Mouse (Mus musculus): Measurements from ENCODE around the gene Stx1a. TPM values are rescaled to one million over a fixed set of nuclear protein-coding genes. Genes with fewer than 3 reads are reported as not detected.
"Not testable (repeated sequence)": the region's sequence is repeated elsewhere in the genome, so short reads cannot be mapped to it uniquely, and the experiment has no call there.

Stx1a gene
- polyA plus RNA-seq, 1 experiment from 2014 or later, result 6.0 TPM

- Histone ChIP-seq H3K36me3 (ENCODE audit: control insufficient read depth, insufficient read depth) (peaks cover 18% of the 10 kb centered on the region), H3K27ac (ENCODE audit: low read length) (no peak overlapping the region), H3K27me3 (ENCODE audit: control insufficient read depth, insufficient read depth, low read length) (no peaks in the 10 kb centered on the region), H3K9me3 (replicated peaks; ENCODE audit: control insufficient read depth, low read length) (no peaks in the 10 kb centered on the region), H3K4me2 (ENCODE audit: low read depth, low read length) (no peak overlapping the region), H3K4me3 (ENCODE audit: low read length) (no peak overlapping the region), H3K9ac (ENCODE audit: low read length) (no peak overlapping the region), H3K4me1 (ENCODE audit: control insufficient read depth, insufficient read depth, low read length) (no peaks in the 10 kb centered on the region)
- no peak for ATAC-seq (replicated peaks; ENCODE audit: extremely low read depth, insufficient read depth, low FRiP score)
- WGBS, result 92% methylated on average over 5 of the region's 5 CpGs
These were observed 25.3 kb downstream of the Stx1a start for GRCm38 (mm10) chr5:135048539-135048938.

GRCm38 (mm10) chr5:135049268-135049667, 26.0 kb downstream of the Stx1a start:
- not testable (repeated sequence) for H3K27me3 ChIP-seq (ENCODE audit: control insufficient read depth, insufficient read depth, low read length); ATAC-seq (replicated peaks; ENCODE audit: extremely low read depth, insufficient read depth, low FRiP score); H3K9me3 ChIP-seq (replicated peaks; ENCODE audit: control insufficient read depth, low read length); H3K4me2 ChIP-seq (ENCODE audit: low read depth, low read length); H3K4me1 ChIP-seq (ENCODE audit: control insufficient read depth, insufficient read depth, low read length); H3K27ac ChIP-seq (ENCODE audit: low read length); H3K9ac ChIP-seq (ENCODE audit: low read length); H3K4me3 ChIP-seq (ENCODE audit: low read length)
- 93% methylated on average over 6 of the region's 6 CpGs for WGBS
- H3K36me3 ChIP-seq (ENCODE audit: control insufficient read depth, insufficient read depth), result peaks cover 19% of the 10 kb centered on the region

GRCm38 (mm10) chr5:135053356-135053755, 30.1 kb downstream of the Stx1a start:
- ATAC-seq (replicated peaks; ENCODE audit: extremely low read depth, insufficient read depth, low FRiP score), result no peak
- Histone ChIP-seq H3K4me1 (ENCODE audit: control insufficient read depth, insufficient read depth, low read length) (no peaks in the 10 kb centered on the region), H3K36me3 (ENCODE audit: control insufficient read depth, insufficient read depth) (peaks cover 22% of the 10 kb centered on the region; the same call in 1 of the 2 replicates), H3K4me3 (ENCODE audit: low read length) (no peak overlapping the region), H3K9me3 (replicated peaks; ENCODE audit: control insufficient read depth, low read length) (no peaks in the 10 kb centered on the region), H3K4me2 (ENCODE audit: low read depth, low read length) (no peak overlapping the region), H3K27me3 (ENCODE audit: control insufficient read depth, insufficient read depth, low read length) (no peaks in the 10 kb centered on the region), H3K9ac (ENCODE audit: low read length) (no peak overlapping the region), H3K27ac (ENCODE audit: low read length) (no peak overlapping the region)
- WGBS, result 68% methylated on average over 12 of the region's 12 CpGs

GRCm38 (mm10) chr5:135063629-135064381, 40.5 kb downstream of the Stx1a start, which contains the start of gene Dnajc30:
Dnajc30 (plus strand) TSS chr5:135064202.
- peaks cover 17% of the 10 kb centered on the region for H3K36me3 ChIP-seq (ENCODE audit: control insufficient read depth, insufficient read depth)

GRCm38 (mm10) chr5:135064382-135064766, 41.1 kb downstream of the Stx1a start:
- no peaks in the 10 kb centered on the region for H3K9me3 ChIP-seq (replicated peaks; ENCODE audit: control insufficient read depth, low read length)
- no peaks in the 10 kb centered on the region for H3K27me3 ChIP-seq (ENCODE audit: control insufficient read depth, insufficient read depth, low read length)
- peaks cover 14% of the 10 kb centered on the region for H3K4me1 ChIP-seq (ENCODE audit: control insufficient read depth, insufficient read depth, low read length)
- peak overlapping the region; percentile 73 for H3K4me3 ChIP-seq (ENCODE audit: low read length)
- under 1% methylated on average over 40 of the region's 40 CpGs for whole genome bisulfite sequencing
- H3K4me2 ChIP-seq (ENCODE audit: low read depth, low read length), result peak overlapping the region; percentile 95
- peak overlapping the region; percentile 87 for H3K9ac ChIP-seq (ENCODE audit: low read length)
- ATAC-seq (replicated peaks; ENCODE audit: extremely low read depth, insufficient read depth, low FRiP score), result peak; percentile 37
- H3K36me3 ChIP-seq (ENCODE audit: control insufficient read depth, insufficient read depth), result peaks cover 17% of the 10 kb centered on the region
- H3K27ac ChIP-seq (ENCODE audit: low read length), result peak overlapping the region; percentile 64

More at GRCm38 (mm10) chr5:135063629-135064381, 40.5 kb downstream of the Stx1a start, which contains the start of gene Dnajc30:
- H3K9me3 ChIP-seq (replicated peaks; ENCODE audit: control insufficient read depth, low read length), result no peaks in the 10 kb centered on the region
- no peaks in the 10 kb centered on the region for H3K27me3 ChIP-seq (ENCODE audit: control insufficient read depth, insufficient read depth, low read length)
- peak within 1 kb of the TSS; percentile 73 for H3K4me3 ChIP-seq (ENCODE audit: low read length)
- ATAC-seq (replicated peaks; ENCODE audit: extremely low read depth, insufficient read depth, low FRiP score), result peak; percentile 96
- H3K4me2 ChIP-seq (ENCODE audit: low read depth, low read length), result peak within 1 kb of the TSS; percentile 95
- under 1% methylated on average over 52 of the region's 52 CpGs for WGBS
- H3K9ac ChIP-seq (ENCODE audit: low read length), result peak within 1 kb of the TSS; percentile 87
- peaks cover 14% of the 10 kb centered on the region for H3K4me1 ChIP-seq (ENCODE audit: control insufficient read depth, insufficient read depth, low read length)
- peak within 1 kb of the TSS; percentile 64 for H3K27ac ChIP-seq (ENCODE audit: low read length)

GRCm38 (mm10) chr5:135064909-135065446, 41.7 kb downstream of the Stx1a start, which contains the start of gene Bud23:
Bud23 (minus strand) TSS chr5:135064959.
- peak within 1 kb of the TSS; percentile 73 for H3K4me3 ChIP-seq (ENCODE audit: low read length)
- H3K9ac ChIP-seq (ENCODE audit: low read length), result peak within 1 kb of the TSS; percentile 87
- H3K9me3 ChIP-seq (replicated peaks; ENCODE audit: control insufficient read depth, low read length); ATAC-seq (replicated peaks; ENCODE audit: extremely low read depth, insufficient read depth, low FRiP score); H3K27me3 ChIP-seq (ENCODE audit: control insufficient read depth, insufficient read depth, low read length): not testable (repeated sequence)
- peak within 1 kb of the TSS; percentile 95 for H3K4me2 ChIP-seq (ENCODE audit: low read depth, low read length)
- H3K4me1 ChIP-seq (ENCODE audit: control insufficient read depth, insufficient read depth, low read length), result peaks cover 14% of the 10 kb centered on the region
- 68% methylated on average over 8 of the region's 9 CpGs for WGBS
- peaks cover 14% of the 10 kb centered on the region for H3K36me3 ChIP-seq (ENCODE audit: control insufficient read depth, insufficient read depth)
- H3K27ac ChIP-seq (ENCODE audit: low read length), result peak within 1 kb of the TSS; percentile 64

GRCm38 (mm10) chr5:135066008-135066407, 42.7 kb downstream of the Stx1a start:
- no peaks in the 10 kb centered on the region for H3K27me3 ChIP-seq (ENCODE audit: control insufficient read depth, insufficient read depth, low read length)
- H3K9ac ChIP-seq (ENCODE audit: low read length), result no peak overlapping the region
- peaks cover 3% of the 10 kb centered on the region for H3K36me3 ChIP-seq (ENCODE audit: control insufficient read depth, insufficient read depth)
- no peaks in the 10 kb centered on the region for H3K9me3 ChIP-seq (replicated peaks; ENCODE audit: control insufficient read depth, low read length)
- no peak for ATAC-seq (replicated peaks; ENCODE audit: extremely low read depth, insufficient read depth, low FRiP score)
- peaks cover 14% of the 10 kb centered on the region for H3K4me1 ChIP-seq (ENCODE audit: control insufficient read depth, insufficient read depth, low read length)
- no peak overlapping the region for H3K4me2 ChIP-seq (ENCODE audit: low read depth, low read length)
- H3K4me3 ChIP-seq (ENCODE audit: low read length), result no peak overlapping the region
- H3K27ac ChIP-seq (ENCODE audit: low read length), result no peak overlapping the region
- 87% methylated on average over 3 of the region's 3 CpGs for WGBS

- Histone ChIP-seq H3K27ac (ENCODE audit: low read length) (no peak overlapping the region), H3K27me3 (ENCODE audit: control insufficient read depth, insufficient read depth, low read length) (no peaks in the 10 kb centered on the region), H3K4me1 (ENCODE audit: control insufficient read depth, insufficient read depth, low read length) (peaks cover 3% of the 10 kb centered on the region), H3K36me3 (ENCODE audit: control insufficient read depth, insufficient read depth) (peaks cover 2% of the 10 kb centered on the region; the same call in 1 of the 2 replicates), H3K9me3 (replicated peaks; ENCODE audit: control insufficient read depth, low read length) (no peaks in the 10 kb centered on the region), H3K9ac (ENCODE audit: low read length) (no peak overlapping the region), H3K4me3 (ENCODE audit: low read length) (no peak overlapping the region), H3K4me2 (ENCODE audit: low read depth, low read length) (no peak overlapping the region)
- 77% methylated on average over 3 of the region's 3 CpGs for WGBS
- no peak for ATAC-seq (replicated peaks; ENCODE audit: extremely low read depth, insufficient read depth, low FRiP score)
These were observed 47.2 kb downstream of the Stx1a start for GRCm38 (mm10) chr5:135070448-135070847.

GRCm38 (mm10) chr5:135072061-135072460, 48.8 kb downstream of the Stx1a start:
- H3K4me3 ChIP-seq (ENCODE audit: low read length), result no peak overlapping the region
- ATAC-seq (replicated peaks; ENCODE audit: extremely low read depth, insufficient read depth, low FRiP score), result no peak

More at GRCm38 (mm10) chr5:135072061-135072460, 48.8 kb downstream of the Stx1a start:
- WGBS, result 81% methylated on average over 2 of the region's 2 CpGs
- Histone ChIP-seq H3K9ac (ENCODE audit: low read length) (no peak overlapping the region), H3K27ac (ENCODE audit: low read length) (no peak overlapping the region), H3K4me1 (ENCODE audit: control insufficient read depth, insufficient read depth, low read length) (no peaks in the 10 kb centered on the region), H3K36me3 (ENCODE audit: control insufficient read depth, insufficient read depth) (peaks cover 2% of the 10 kb centered on the region; the same call in 1 of the 2 replicates), H3K9me3 (replicated peaks; ENCODE audit: control insufficient read depth, low read length) (no peaks in the 10 kb centered on the region), H3K4me2 (ENCODE audit: low read depth, low read length) (no peak overlapping the region), H3K27me3 (ENCODE audit: control insufficient read depth, insufficient read depth, low read length) (no peaks in the 10 kb centered on the region)
